Mouse (Mus musculus): ENCODE data around the gene Lta. TPM values are rescaled to one million over a fixed set of nuclear protein-coding genes. Genes with fewer than 3 reads are reported as not detected.
"Not testable (repeated sequence)": the region's sequence is repeated elsewhere in the genome, so short reads cannot be mapped to it uniquely, and the experiment has no call there.

The Lta gene
- polyA plus RNA-seq, 1 experiment from 2014 or later, result 1.1 TPM

- 26% methylated on average over 12 of the region's 12 CpGs for WGBS
- Histone ChIP-seq H3K4me2 (ENCODE audit: low read length) (peak overlapping the region; percentile 73), H3K9ac (ENCODE audit: low read depth, low read length) (peak overlapping the region; percentile 52), H3K27me3 (ENCODE audit: control insufficient read depth, insufficient read depth, low read depth, low read length) (no peaks in the 10 kb centered on the region), H3K36me3 (ENCODE audit: control insufficient read depth, insufficient read depth, low read length) (peaks cover 15% of the 10 kb centered on the region), H3K27ac (ENCODE audit: low read length) (peak overlapping the region; percentile 99), H3K9me3 (replicated peaks; ENCODE audit: control insufficient read depth, low read length, poor library complexity, severe bottlenecking) (no peaks in the 10 kb centered on the region), H3K4me1 (ENCODE audit: control insufficient read depth, insufficient read depth, low read length) (peaks cover 42% of the 10 kb centered on the region), H3K4me3 (ENCODE audit: low read depth, low read length) (peak overlapping the region; percentile 96)
- peak; percentile 1; the same call in 1 of the 2 replicates for ATAC-seq
Observed at GRCm38 (mm10) chr17:35240384-35241304, 35.5 kb upstream of the Lta start.

GRCm38 (mm10) chr17:35239700-35240099 is 34.5 kb upstream of the Lta start:
- Histone ChIP-seq H3K27ac (ENCODE audit: low read length) (no peak overlapping the region), H3K9me3 (replicated peaks; ENCODE audit: control insufficient read depth, low read length, poor library complexity, severe bottlenecking) (no peaks in the 10 kb centered on the region), H3K4me3 (ENCODE audit: low read depth, low read length) (no peak overlapping the region), H3K4me2 (ENCODE audit: low read length) (no peak overlapping the region), H3K4me1 (ENCODE audit: control insufficient read depth, insufficient read depth, low read length) (peaks cover 38% of the 10 kb centered on the region), H3K36me3 (ENCODE audit: control insufficient read depth, insufficient read depth, low read length) (peaks cover 9% of the 10 kb centered on the region), H3K27me3 (ENCODE audit: control insufficient read depth, insufficient read depth, low read depth, low read length) (no peaks in the 10 kb centered on the region), H3K9ac (ENCODE audit: low read depth, low read length) (no peak overlapping the region)
- no peak for ATAC-seq
- 86% methylated on average over 5 of the region's 5 CpGs for WGBS

GRCm38 (mm10) chr17:35237504-35237903 is 32.4 kb upstream of the Lta start:
- Histone ChIP-seq H3K4me1 (ENCODE audit: control insufficient read depth, insufficient read depth, low read length) (peaks cover 33% of the 10 kb centered on the region), H3K9me3 (replicated peaks; ENCODE audit: control insufficient read depth, low read length, poor library complexity, severe bottlenecking) (no peaks in the 10 kb centered on the region), H3K4me2 (ENCODE audit: low read length) (peak overlapping the region; percentile 97), H3K36me3 (ENCODE audit: control insufficient read depth, insufficient read depth, low read length) (peaks cover under 1% of the 10 kb centered on the region; the same call in 1 of the 2 replicates), H3K27me3 (ENCODE audit: control insufficient read depth, insufficient read depth, low read depth, low read length) (no peaks in the 10 kb centered on the region), H3K4me3 (ENCODE audit: low read depth, low read length) (peak overlapping the region; percentile 47), H3K27ac (ENCODE audit: low read length) (no peak overlapping the region), H3K9ac (ENCODE audit: low read depth, low read length) (no peak overlapping the region)
- no peak for ATAC-seq
- WGBS, result 86% methylated on average over 12 of the region's 12 CpGs

- Histone ChIP-seq H3K36me3 (ENCODE audit: control insufficient read depth, insufficient read depth, low read length) (peaks cover 3% of the 10 kb centered on the region; the same call in 1 of the 2 replicates), H3K4me2 (ENCODE audit: low read length) (peak overlapping the region; percentile 97), H3K27me3 (ENCODE audit: control insufficient read depth, insufficient read depth, low read depth, low read length) (no peaks in the 10 kb centered on the region), H3K9me3 (replicated peaks; ENCODE audit: control insufficient read depth, low read length, poor library complexity, severe bottlenecking) (no peaks in the 10 kb centered on the region), H3K27ac (ENCODE audit: low read length) (peak overlapping the region; percentile 95), H3K9ac (ENCODE audit: low read depth, low read length) (peak overlapping the region; percentile 84), H3K4me1 (ENCODE audit: control insufficient read depth, insufficient read depth, low read length) (peaks cover 33% of the 10 kb centered on the region), H3K4me3 (ENCODE audit: low read depth, low read length) (peak overlapping the region; percentile 47)
- WGBS, result 82% methylated on average over 9 of the region's 9 CpGs
- ATAC-seq, result no peak
Observed at GRCm38 (mm10) chr17:35236996-35237395, 31.8 kb upstream of the Lta start.

GRCm38 (mm10) chr17:35236390-35236746 is 31.2 kb upstream of the Lta start:
- peak overlapping the region; percentile 47 for H3K4me3 ChIP-seq (ENCODE audit: low read depth, low read length)
- WGBS, result under 1% methylated on average over 18 of the region's 18 CpGs
- no peaks in the 10 kb centered on the region for H3K9me3 ChIP-seq (replicated peaks; ENCODE audit: control insufficient read depth, low read length, poor library complexity, severe bottlenecking)
- peaks cover 3% of the 10 kb centered on the region for H3K36me3 ChIP-seq (ENCODE audit: control insufficient read depth, insufficient read depth, low read length)
- peak overlapping the region; percentile 97 for H3K4me2 ChIP-seq (ENCODE audit: low read length)
- H3K27me3 ChIP-seq (ENCODE audit: control insufficient read depth, insufficient read depth, low read depth, low read length), result no peaks in the 10 kb centered on the region
- peak; percentile 86 for ATAC-seq
- H3K27ac ChIP-seq (ENCODE audit: low read length), result peak overlapping the region; percentile 95
- H3K4me1 ChIP-seq (ENCODE audit: control insufficient read depth, insufficient read depth, low read length), result peaks cover 33% of the 10 kb centered on the region
- H3K9ac ChIP-seq (ENCODE audit: low read depth, low read length), result peak overlapping the region; percentile 84

GRCm38 (mm10) chr17:35235614-35236389 is 30.7 kb upstream of the Lta start, which contains the start of gene Nfkbil1:
TSS of gene Nfkbil1 (minus strand) at chr17:35235792.
- Histone ChIP-seq H3K36me3 (ENCODE audit: control insufficient read depth, insufficient read depth, low read length) (peaks cover 3% of the 10 kb centered on the region), H3K27ac (ENCODE audit: low read length) (peak within 1 kb of the TSS; percentile 95), H3K4me1 (ENCODE audit: control insufficient read depth, insufficient read depth, low read length) (peaks cover 31% of the 10 kb centered on the region), H3K27me3 (ENCODE audit: control insufficient read depth, insufficient read depth, low read depth, low read length) (no peaks in the 10 kb centered on the region), H3K4me2 (ENCODE audit: low read length) (peak within 1 kb of the TSS; percentile 97), H3K9ac (ENCODE audit: low read depth, low read length) (peak within 1 kb of the TSS; percentile 84), H3K9me3 (replicated peaks; ENCODE audit: control insufficient read depth, low read length, poor library complexity, severe bottlenecking) (no peaks in the 10 kb centered on the region), H3K4me3 (ENCODE audit: low read depth, low read length) (peak within 1 kb of the TSS; percentile 47)
- ATAC-seq, result peak; percentile 86
- under 1% methylated on average over 35 of the region's 35 CpGs for WGBS

GRCm38 (mm10) chr17:35234903-35235302 is 29.8 kb upstream of the Lta start:
- H3K36me3 ChIP-seq (ENCODE audit: control insufficient read depth, insufficient read depth, low read length), result peaks cover 3% of the 10 kb centered on the region
- H3K4me1 ChIP-seq (ENCODE audit: control insufficient read depth, insufficient read depth, low read length), result peaks cover 22% of the 10 kb centered on the region
- H3K4me3 ChIP-seq (ENCODE audit: low read depth, low read length), result peak overlapping the region; percentile 47
- peak overlapping the region; percentile 84 for H3K9ac ChIP-seq (ENCODE audit: low read depth, low read length)
- no peaks in the 10 kb centered on the region for H3K9me3 ChIP-seq (replicated peaks; ENCODE audit: control insufficient read depth, low read length, poor library complexity, severe bottlenecking)
- 5% methylated on average over 30 of the region's 31 CpGs for WGBS
- H3K27me3 ChIP-seq (ENCODE audit: control insufficient read depth, insufficient read depth, low read depth, low read length), result no peaks in the 10 kb centered on the region
- H3K27ac ChIP-seq (ENCODE audit: low read length), result peak overlapping the region; percentile 95
- ATAC-seq, result no peak
- H3K4me2 ChIP-seq (ENCODE audit: low read length), result peak overlapping the region; percentile 97

DNA sequence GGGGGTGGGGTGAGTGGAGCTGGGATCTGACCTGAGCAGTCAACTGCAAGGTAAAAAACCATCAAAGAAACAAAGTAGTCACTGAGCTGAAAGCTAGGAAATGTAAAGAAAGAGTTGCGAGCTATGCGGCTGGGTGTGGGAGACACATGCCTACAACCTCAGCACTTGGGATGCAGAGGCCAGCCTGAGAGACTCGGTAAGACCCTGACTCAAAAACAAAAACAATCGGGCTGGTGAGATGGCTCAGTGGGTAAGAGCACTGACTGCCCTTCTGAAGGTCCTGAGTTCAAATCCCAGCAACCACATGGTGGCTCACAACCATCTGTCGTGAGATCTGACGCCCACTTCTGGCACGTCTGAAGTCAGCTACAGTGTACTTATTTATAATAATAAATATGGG is 28.9 kb upstream of the Lta start:
- WGBS, result 89% methylated on average over 7 of the region's 7 CpGs
- peaks cover 22% of the 10 kb centered on the region for H3K4me1 ChIP-seq (ENCODE audit: control insufficient read depth, insufficient read depth, low read length)

More for the DNA sequence above, 28.9 kb upstream of the Lta start:
- H3K4me3 ChIP-seq (ENCODE audit: low read depth, low read length); H3K27ac ChIP-seq (ENCODE audit: low read length); ATAC-seq; H3K9me3 ChIP-seq (replicated peaks; ENCODE audit: control insufficient read depth, low read length, poor library complexity, severe bottlenecking); H3K27me3 ChIP-seq (ENCODE audit: control insufficient read depth, insufficient read depth, low read depth, low read length); H3K9ac ChIP-seq (ENCODE audit: low read depth, low read length); H3K4me2 ChIP-seq (ENCODE audit: low read length): not testable (repeated sequence)
- H3K36me3 ChIP-seq (ENCODE audit: control insufficient read depth, insufficient read depth, low read length), result peaks cover 11% of the 10 kb centered on the region
